Mouse (Mus musculus) lung, postnatal 14 days (tissue): ENCODE results near the gene Atp13a1.

ENCODE experiments used
- DNase-seq: peaks from one replicate; pipeline ENCODE4 v3.0.0; 2021

Gene Atp13a1

GRCm38 (mm10) chr8:69790773-69791367, at the start of gene Atp13a1, which contains the start of gene Zfp866:
Gene Atp13a1, plus strand, starts transcription at chr8:69791163.
Gene Zfp866, minus strand, starts transcription at chr8:69791178.
- peak; percentile 89 for DNase-seq

DNA sequence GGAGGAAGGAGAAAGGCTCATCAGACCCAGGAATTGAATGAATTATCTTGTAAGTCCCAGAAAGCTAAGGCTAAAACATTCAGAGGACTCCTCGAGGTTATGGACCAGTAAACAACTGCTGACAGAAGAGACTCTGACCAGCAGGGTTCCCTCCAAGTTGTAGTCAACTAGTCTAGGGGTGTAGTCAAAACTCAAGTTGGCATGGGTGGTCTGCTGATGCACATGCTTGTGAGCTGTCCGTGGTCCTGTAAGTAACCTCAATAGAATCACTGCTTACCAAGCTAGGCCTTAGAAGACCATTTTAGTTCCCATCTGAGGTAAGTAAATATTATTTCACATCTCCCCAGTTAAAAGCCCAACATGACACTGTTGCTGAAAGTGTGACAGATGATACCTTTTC, 49.7 kb upstream of the Atp13a1 start:
- DNase-seq, result no peak

DNA sequence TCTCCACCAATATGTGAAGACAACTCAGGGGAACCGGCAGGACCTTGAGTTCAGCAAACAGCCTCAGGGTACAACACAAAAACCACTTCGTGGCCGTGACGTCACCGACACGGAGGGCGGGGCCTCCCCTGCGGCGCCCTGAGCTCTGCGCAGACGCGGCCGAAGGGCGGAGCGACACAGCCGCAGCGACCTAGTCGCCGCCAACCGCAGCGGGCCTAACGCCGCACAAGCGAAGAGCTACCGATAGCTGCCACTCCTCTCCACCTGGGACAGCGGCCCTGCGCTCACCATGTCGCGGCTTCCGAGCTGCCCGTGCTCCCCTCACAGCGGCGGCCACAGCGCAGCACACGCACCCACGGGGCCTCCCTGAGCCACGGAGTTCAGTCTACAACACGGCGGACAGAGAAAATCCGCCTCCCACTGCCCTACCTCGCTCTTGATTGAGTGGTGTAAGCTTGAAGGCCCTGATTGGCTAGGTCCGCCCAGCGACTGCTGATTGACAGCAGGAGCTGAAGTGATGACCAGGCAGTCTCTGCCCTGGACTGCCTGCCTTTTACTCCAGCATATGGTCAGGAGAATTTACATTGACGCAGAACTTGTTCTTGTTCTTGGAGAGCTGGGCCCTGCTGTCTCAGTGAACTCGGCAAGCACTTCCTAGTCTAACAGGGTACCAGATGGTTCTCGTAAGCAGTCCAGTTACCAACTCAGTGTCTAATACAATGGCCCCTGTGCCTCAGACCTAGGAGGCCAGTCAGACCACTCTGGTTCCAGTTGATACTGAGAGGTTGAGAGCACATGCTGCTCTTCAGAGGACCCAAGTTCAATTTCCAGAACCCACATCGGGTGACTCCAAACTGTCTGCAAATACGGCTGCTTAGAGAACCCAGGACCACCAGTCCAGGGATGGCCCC, 41.2 kb upstream of the Atp13a1 start, which contains the start of gene Zfp963:
TSS of gene Zfp963 (minus strand) at position 427 of the 911 bp plus-strand sequence.
- DNase-seq, result peak; percentile 97

- no peak for DNase-seq
Measured at GRCm38 (mm10) chr8:69752437-69752836, 38.5 kb upstream of the Atp13a1 start.

DNA sequence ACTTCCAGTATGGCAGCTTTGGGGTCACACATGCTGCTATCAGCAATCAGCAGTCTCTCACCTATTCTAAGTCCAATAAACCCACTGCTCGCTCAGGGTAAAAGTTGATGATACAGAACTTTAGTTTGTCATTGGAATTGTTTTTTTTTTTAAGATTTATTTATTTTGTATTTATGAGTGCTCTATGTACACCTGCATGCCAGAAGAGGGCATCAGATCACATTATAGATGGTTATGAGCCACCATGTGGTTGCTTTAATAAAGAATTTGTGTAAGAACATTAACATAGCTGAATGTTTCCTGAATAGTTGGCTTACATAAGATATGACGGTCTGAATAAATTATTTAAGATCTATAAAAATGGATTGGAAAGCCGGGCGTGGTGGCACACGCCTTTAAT, 32.6 kb upstream of the Atp13a1 start:
- DNase-seq, result no peak

DNA sequence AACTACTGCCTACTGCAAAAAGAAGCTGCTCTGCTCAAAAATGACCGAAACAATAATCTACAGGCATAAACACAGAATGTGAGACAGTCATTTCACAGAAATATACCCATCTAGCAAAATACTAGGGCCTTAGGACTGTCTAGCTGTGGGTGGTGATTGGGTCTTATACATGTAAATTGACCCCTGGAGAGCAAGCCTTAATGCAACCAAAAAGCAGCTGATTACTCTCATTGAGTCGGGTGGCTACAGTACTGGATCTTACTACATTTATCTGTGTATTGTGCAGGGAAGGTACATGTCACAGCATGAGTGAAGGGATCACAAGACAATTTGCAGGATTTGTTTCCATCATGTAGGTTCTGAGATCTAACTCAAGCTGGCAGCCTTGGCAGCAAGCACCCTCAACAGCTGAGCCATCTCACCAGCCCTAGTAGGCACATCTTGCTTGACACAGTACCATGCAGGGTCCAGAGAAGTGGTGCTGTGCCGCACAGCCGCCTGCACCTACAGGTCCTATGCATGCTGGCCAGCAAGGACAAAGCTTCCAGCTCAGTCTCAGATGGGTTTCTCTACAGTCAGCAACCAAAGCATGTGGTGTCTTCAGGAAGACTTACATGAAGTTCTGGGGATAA, 29.0 kb upstream of the Atp13a1 start:
- no peak for DNase-seq

DNA sequence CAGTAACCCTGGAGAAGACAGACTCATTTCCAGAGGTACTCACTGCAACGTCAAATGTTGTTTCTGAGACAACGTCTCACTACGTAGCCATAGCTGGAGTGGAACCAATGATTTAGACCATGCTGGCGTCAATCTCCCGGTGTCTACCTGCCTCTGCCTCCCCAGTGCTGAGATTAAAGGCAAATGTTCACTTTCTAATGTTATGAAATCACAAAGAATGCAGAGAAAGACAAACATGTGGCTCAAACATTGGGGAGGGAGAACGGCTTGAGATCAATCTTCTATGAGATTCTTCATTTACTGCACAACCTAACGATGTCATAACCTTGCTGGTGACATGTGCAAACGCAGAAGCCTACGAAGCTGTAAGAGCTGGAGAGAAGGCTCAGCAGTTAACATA, 19.7 kb upstream of the Atp13a1 start:
- no peak for DNase-seq

DNA sequence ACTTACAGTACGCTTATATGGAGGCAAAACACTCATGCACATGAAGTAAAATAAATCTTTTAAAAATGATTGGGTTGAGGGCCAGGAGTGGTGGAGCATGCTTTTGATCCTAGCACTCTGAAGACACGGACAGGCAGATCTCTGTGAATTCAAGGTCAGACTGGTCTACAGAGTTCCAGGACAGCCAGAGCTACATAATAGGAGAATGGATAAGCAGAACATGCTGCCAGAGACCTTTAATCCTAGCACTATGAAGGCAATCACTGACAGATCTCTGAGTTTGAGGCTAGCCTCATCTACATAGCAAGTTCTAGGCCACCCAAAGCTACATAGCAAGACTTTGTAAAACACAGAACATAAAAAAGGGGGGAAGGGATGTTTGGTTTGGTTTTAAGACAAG, 18.9 kb upstream of the Atp13a1 start:
- no peak for DNase-seq

GRCm38 (mm10) chr8:69774503-69775148, 16.3 kb upstream of the Atp13a1 start, which contains the start of gene Gm20422:
Gene Gm20422, minus strand, starts transcription at chr8:69774886.
- DNase-seq, result peak; percentile 84

DNA sequence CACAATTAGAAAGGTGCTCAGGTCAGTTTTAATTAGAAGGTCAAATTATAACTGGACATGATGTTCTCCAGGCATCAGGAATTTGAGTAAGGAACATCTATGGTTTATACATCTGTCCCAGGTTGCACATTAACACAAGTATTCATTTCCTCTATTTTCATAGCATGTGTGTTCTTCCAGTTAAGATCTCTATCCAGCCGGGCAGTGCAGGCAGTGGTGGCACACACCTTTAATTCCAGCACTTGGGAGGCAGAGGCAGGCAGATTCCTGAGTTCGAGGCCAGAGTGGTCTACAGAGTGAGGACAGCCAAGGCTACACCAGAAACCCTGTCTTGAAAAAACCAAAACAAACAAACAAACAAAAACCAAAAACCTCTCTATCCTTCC, 15.8 kb upstream of the Atp13a1 start:
- no peak for DNase-seq

- DNase-seq, result no peak
Measured at GRCm38 (mm10) chr8:69777111-69777510, 13.9 kb upstream of the Atp13a1 start.

DNA sequence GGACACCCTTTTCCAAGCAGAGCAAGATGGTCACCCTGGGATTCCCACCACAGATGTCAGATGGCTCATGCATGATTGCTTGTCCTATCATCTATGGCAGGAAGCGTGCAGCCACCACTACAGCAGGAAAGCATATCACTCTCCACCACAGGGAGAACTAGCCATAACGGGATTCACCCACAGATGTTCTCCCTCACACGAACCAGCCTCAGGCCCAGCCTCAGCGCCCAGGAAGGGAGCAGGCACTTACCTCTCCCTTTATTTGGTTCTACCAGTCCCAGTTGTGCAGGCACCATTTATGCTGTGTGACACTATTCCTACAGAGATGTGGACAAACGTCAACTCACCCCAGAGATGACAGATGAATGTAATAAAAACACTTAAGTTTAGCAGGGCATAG, 1.9 kb upstream of the Atp13a1 start:
- no peak for DNase-seq

- no peak for DNase-seq
Measured at GRCm38 (mm10) chr8:69789731-69790130, 1.2 kb upstream of the Atp13a1 start.

GRCm38 (mm10) chr8:69790364-69790763, 599 bp upstream of the Atp13a1 start:
- no peak for DNase-seq

DNA sequence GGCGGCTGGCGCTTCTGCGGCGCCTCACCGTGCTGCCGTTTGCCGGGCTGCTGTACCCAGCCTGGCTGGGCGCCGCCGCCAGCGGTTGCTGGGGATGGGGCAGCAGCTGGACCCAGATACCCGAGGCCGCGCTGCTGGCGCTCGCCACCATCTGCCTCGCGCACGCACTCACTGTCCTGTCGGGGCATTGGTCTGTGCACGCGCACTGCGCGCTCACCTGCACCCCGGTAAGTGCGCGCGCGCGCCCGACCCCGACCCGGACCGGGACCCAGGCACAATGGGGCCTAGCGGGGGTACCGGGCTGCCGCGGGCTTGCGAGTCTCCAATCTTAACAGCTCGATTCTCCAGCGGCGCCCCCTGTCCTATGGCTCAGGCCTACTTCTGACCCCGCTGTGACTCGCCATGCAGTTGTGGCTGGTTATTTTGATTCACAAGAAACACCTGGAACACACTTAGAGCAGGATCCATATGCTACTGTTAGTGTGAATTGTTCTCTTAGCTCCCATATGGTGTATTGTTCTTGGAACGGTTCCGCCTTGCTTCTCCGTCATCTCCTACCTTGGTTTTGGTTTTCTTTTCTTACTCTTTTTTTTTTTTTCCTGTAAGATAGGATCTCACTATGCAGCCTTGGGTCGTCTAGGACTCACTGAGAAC, 579 bp downstream of the Atp13a1 start:
- DNase-seq, result peak; percentile 12

- DNase-seq, result no peak
Measured at GRCm38 (mm10) chr8:69793666-69794065, 2.7 kb downstream of the Atp13a1 start.

GRCm38 (mm10) chr8:69794096-69794495, 3.1 kb downstream of the Atp13a1 start:
- DNase-seq, result no peak

- DNase-seq, result no peak
Measured at GRCm38 (mm10) chr8:69794901-69795300, 3.9 kb downstream of the Atp13a1 start.

DNA sequence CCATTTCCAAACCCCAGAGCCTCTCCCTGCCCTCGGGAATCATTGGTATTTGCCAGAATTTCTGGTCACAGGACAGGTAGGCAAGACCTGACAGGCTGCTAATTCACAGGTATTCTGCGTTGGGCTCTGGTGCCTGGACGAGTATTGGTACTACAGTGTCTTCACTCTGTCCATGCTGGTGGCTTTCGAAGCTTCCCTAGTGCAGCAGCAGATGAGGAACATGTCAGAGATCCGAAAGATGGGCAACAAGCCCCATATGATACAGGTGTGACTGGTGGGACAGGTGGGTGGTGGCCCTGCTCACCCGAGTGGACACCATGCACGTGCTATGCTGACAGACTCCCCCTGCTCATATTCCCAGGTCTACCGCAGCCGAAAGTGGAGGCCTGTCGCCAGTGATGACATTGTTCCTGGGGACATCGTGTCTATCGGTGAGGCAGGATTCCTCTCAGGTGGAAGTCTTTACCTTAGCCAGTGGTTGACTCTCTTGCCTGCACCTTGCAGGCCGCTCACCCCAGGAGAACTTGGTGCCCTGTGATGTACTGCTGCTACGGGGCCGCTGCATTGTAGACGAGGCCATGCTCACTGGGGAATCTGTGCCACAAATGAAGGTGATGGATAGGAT, 5.9 kb downstream of the Atp13a1 start:
- DNase-seq, result no peak

GRCm38 (mm10) chr8:69797661-69798060, 6.7 kb downstream of the Atp13a1 start:
- DNase-seq, result no peak

DNA sequence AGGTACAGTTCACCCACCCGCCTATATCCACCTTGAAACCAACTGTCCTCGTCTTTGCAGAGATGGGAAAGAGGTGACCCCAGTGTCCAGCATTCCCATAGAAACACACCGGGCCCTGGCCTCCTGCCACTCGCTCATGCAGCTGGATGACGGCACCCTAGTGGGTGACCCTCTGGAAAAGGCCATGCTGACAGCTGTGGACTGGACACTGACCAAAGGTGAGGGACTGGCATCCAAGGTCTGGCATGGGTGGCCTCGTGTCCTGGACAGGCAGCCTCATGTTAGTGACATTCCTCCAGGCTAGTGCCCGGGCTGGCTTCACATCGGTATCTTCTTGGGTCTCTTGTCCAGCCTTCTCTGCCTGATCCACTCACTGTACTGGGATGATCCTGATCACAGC, 8.3 kb downstream of the Atp13a1 start:
- no peak for DNase-seq

- no peak for DNase-seq
Measured at GRCm38 (mm10) chr8:69799946-69800345, 9.0 kb downstream of the Atp13a1 start.
